Mouse (Mus musculus): ENCODE data around the gene Rbpj. TPM values are rescaled to one million over a fixed set of nuclear protein-coding genes. Genes with fewer than 3 reads are reported as not detected.

Gene Rbpj
- polyA plus RNA-seq, 1 experiment from 2014 or later = 65.5 TPM

- Histone ChIP-seq H3K27me3 (no peaks in the 10 kb centered on the region), H3K4me1 (peaks cover 12% of the 10 kb centered on the region), H3K36me3 (no peaks in the 10 kb centered on the region), H3K9ac (replicated peaks) (no peak overlapping the region), H3K9me3 (no peaks in the 10 kb centered on the region), H3K27ac (replicated peaks) (no peak overlapping the region), H3K4me2 (replicated peaks) (no peak overlapping the region), H3K4me3 (no peak overlapping the region)
- WGBS = 60% methylated on average over 4 of the region's 4 CpGs
- ATAC-seq (ENCODE audit: low FRiP score, low read depth) = no peak
Measured at GRCm38 (mm10) chr5:53519131-53519530, 53.2 kb downstream of the Rbpj start.

GRCm38 (mm10) chr5:53519998-53520577 lies 54.1 kb downstream of the Rbpj start:
- H3K27me3 ChIP-seq = no peaks in the 10 kb centered on the region
- H3K9me3 ChIP-seq = no peaks in the 10 kb centered on the region
- H3K4me3 ChIP-seq = no peak overlapping the region
- ATAC-seq (ENCODE audit: low FRiP score, low read depth) = no peak
- peaks cover 12% of the 10 kb centered on the region for H3K4me1 ChIP-seq
- no peak overlapping the region for H3K9ac ChIP-seq (replicated peaks)
- no peak overlapping the region for H3K4me2 ChIP-seq (replicated peaks)
- H3K36me3 ChIP-seq = no peaks in the 10 kb centered on the region
- WGBS = 95% methylated on average over 10 of the region's 10 CpGs
- no peak overlapping the region for H3K27ac ChIP-seq (replicated peaks)

- peaks cover 22% of the 10 kb centered on the region for H3K4me1 ChIP-seq
- no peaks in the 10 kb centered on the region for H3K27me3 ChIP-seq
- no peak overlapping the region for H3K27ac ChIP-seq (replicated peaks)
- no peak for ATAC-seq (ENCODE audit: low FRiP score, low read depth)
- 55% methylated on average over 3 of the region's 3 CpGs for WGBS
- H3K4me2 ChIP-seq (replicated peaks) = no peak overlapping the region
- H3K4me3 ChIP-seq = no peak overlapping the region
- no peak overlapping the region for H3K9ac ChIP-seq (replicated peaks)
- no peaks in the 10 kb centered on the region for H3K9me3 ChIP-seq
- H3K36me3 ChIP-seq = no peaks in the 10 kb centered on the region
Measured at GRCm38 (mm10) chr5:53523046-53523445, 57.1 kb downstream of the Rbpj start.

- H3K4me2 ChIP-seq (replicated peaks) = no peak overlapping the region
- H3K9ac ChIP-seq (replicated peaks) = no peak overlapping the region
- no peaks in the 10 kb centered on the region for H3K9me3 ChIP-seq
- no peaks in the 10 kb centered on the region for H3K27me3 ChIP-seq
- H3K27ac ChIP-seq (replicated peaks) = no peak overlapping the region
- ATAC-seq (ENCODE audit: low FRiP score, low read depth) = no peak
- no peak overlapping the region for H3K4me3 ChIP-seq
- 93% methylated on average over 7 of the region's 7 CpGs for WGBS
- H3K36me3 ChIP-seq = no peaks in the 10 kb centered on the region
- H3K4me1 ChIP-seq = peaks cover 18% of the 10 kb centered on the region
Measured at GRCm38 (mm10) chr5:53524162-53524561, 58.2 kb downstream of the Rbpj start.

- no peak overlapping the region for H3K4me3 ChIP-seq
- no peak overlapping the region for H3K9ac ChIP-seq (replicated peaks)
- no peaks in the 10 kb centered on the region for H3K27me3 ChIP-seq
- 61% methylated on average over 5 of the region's 5 CpGs for WGBS
- H3K27ac ChIP-seq (replicated peaks) = no peak overlapping the region; the same call in 1 of the 2 replicates
- no peaks in the 10 kb centered on the region for H3K36me3 ChIP-seq
- ATAC-seq (ENCODE audit: low FRiP score, low read depth) = no peak
- no peak overlapping the region for H3K4me2 ChIP-seq (replicated peaks)
- H3K4me1 ChIP-seq = peaks cover 18% of the 10 kb centered on the region
- no peaks in the 10 kb centered on the region for H3K9me3 ChIP-seq
Measured at GRCm38 (mm10) chr5:53524831-53525230, 58.9 kb downstream of the Rbpj start.

GRCm38 (mm10) chr5:53525305-53526069 lies 59.5 kb downstream of the Rbpj start:
- peak overlapping the region; percentile 47 for H3K4me2 ChIP-seq (replicated peaks)
- H3K27me3 ChIP-seq = no peaks in the 10 kb centered on the region
- no peaks in the 10 kb centered on the region for H3K36me3 ChIP-seq
- WGBS = 23% methylated on average over 20 of the region's 20 CpGs
- peak overlapping the region; percentile 78 for H3K27ac ChIP-seq (replicated peaks)
- peaks cover 18% of the 10 kb centered on the region for H3K4me1 ChIP-seq
- no peaks in the 10 kb centered on the region for H3K9me3 ChIP-seq
- H3K9ac ChIP-seq (replicated peaks) = peak overlapping the region; percentile 43
- peak; percentile 85 for ATAC-seq (ENCODE audit: low FRiP score, low read depth)
- peak overlapping the region; percentile 18; the same call in 1 of the 2 replicates for H3K4me3 ChIP-seq

GRCm38 (mm10) chr5:53526070-53526430 lies 60.1 kb downstream of the Rbpj start:
- H3K4me1 ChIP-seq = peaks cover 21% of the 10 kb centered on the region
- H3K36me3 ChIP-seq = no peaks in the 10 kb centered on the region
- H3K9ac ChIP-seq (replicated peaks) = 0 out of 2 replicates have a peak overlapping the region, but pooled peaks have one; percentile 43
- H3K27ac ChIP-seq (replicated peaks) = peak overlapping the region; percentile 78
- peak overlapping the region; percentile 47 for H3K4me2 ChIP-seq (replicated peaks)
- no peaks in the 10 kb centered on the region for H3K9me3 ChIP-seq
- WGBS = 71% methylated on average over 1 of the region's 1 CpGs
- H3K27me3 ChIP-seq = no peaks in the 10 kb centered on the region
- ATAC-seq (ENCODE audit: low FRiP score, low read depth) = no peak
- peak overlapping the region; percentile 18; the same call in 1 of the 2 replicates for H3K4me3 ChIP-seq

GRCm38 (mm10) chr5:53529846-53530245 lies 63.9 kb downstream of the Rbpj start:
- 93% methylated on average over 1 of the region's 1 CpGs for WGBS
- Histone ChIP-seq H3K4me1 (peaks cover 16% of the 10 kb centered on the region), H3K4me2 (replicated peaks) (no peak overlapping the region), H3K9me3 (no peaks in the 10 kb centered on the region), H3K27ac (replicated peaks) (no peak overlapping the region), H3K27me3 (no peaks in the 10 kb centered on the region), H3K36me3 (no peaks in the 10 kb centered on the region), H3K9ac (replicated peaks) (no peak overlapping the region), H3K4me3 (no peak overlapping the region)
- no peak for ATAC-seq (ENCODE audit: low FRiP score, low read depth)

GRCm38 (mm10) chr5:53535096-53535495 lies 69.1 kb downstream of the Rbpj start:
- no peak for ATAC-seq (ENCODE audit: low FRiP score, low read depth)
- Histone ChIP-seq H3K27me3 (no peaks in the 10 kb centered on the region), H3K27ac (replicated peaks) (no peak overlapping the region), H3K36me3 (no peaks in the 10 kb centered on the region), H3K4me2 (replicated peaks) (no peak overlapping the region), H3K9me3 (no peaks in the 10 kb centered on the region), H3K4me3 (no peak overlapping the region), H3K4me1 (0 out of 2 replicates have a peak, but pooled peaks cover 5% of the 10 kb centered on the region), H3K9ac (replicated peaks) (no peak overlapping the region)
- WGBS = 88% methylated on average over 12 of the region's 12 CpGs

GRCm38 (mm10) chr5:53536635-53537554 lies 70.9 kb downstream of the Rbpj start:
- H3K4me1 ChIP-seq = no peaks in the 10 kb centered on the region
- H3K9ac ChIP-seq (replicated peaks) = no peak overlapping the region
- H3K27ac ChIP-seq (replicated peaks) = no peak overlapping the region
- no peaks in the 10 kb centered on the region for H3K36me3 ChIP-seq
- H3K27me3 ChIP-seq = no peaks in the 10 kb centered on the region
- no peak overlapping the region for H3K4me2 ChIP-seq (replicated peaks)
- ATAC-seq (ENCODE audit: low FRiP score, low read depth) = no peak
- 80% methylated on average over 12 of the region's 12 CpGs for WGBS
- H3K4me3 ChIP-seq = no peak overlapping the region
- no peaks in the 10 kb centered on the region for H3K9me3 ChIP-seq

- Histone ChIP-seq H3K4me3 (no peak overlapping the region), H3K4me1 (no peaks in the 10 kb centered on the region), H3K4me2 (replicated peaks) (no peak overlapping the region), H3K27ac (replicated peaks) (no peak overlapping the region), H3K9me3 (no peaks in the 10 kb centered on the region), H3K36me3 (no peaks in the 10 kb centered on the region), H3K27me3 (no peaks in the 10 kb centered on the region), H3K9ac (replicated peaks) (no peak overlapping the region)
- ATAC-seq (ENCODE audit: low FRiP score, low read depth) = no peak
- WGBS = 87% methylated on average over 18 of the region's 18 CpGs
Measured at GRCm38 (mm10) chr5:53539860-53540633, 74.1 kb downstream of the Rbpj start.

Measured in midbrain, embryonic 12.5 days (tissue).